Mouse (Mus musculus) forebrain, embryonic 15.5 days (tissue): ENCODE measurements at regions not wholly inside any gene's neighbourhood (a gene's known extent, or its start where the extent isn't known, plus 50 kb on each side); places are given as distances from the start of the nearest gene placed in this dataset.

ENCODE experiments used
- ATAC-seq: fragments of 200-750 bp; cut with Nextera tagmentation; replicated peaks from 2 replicates; pipeline ENCODE4 v1.8.0; 2017; ENCODE audit warnings: mild to moderate bottlenecking, moderate TSS enrichment, moderate library complexity
- H3K27ac ChIP-seq: fragments of 300-500 bp; sonication (generic); replicated peaks from 2 replicates; pipeline ENCODE4 v1.5.1; 2015; ENCODE audit warnings: mild to moderate bottlenecking, inconsistent platforms
- H3K27me3 ChIP-seq: fragments of 300-500 bp; sonication (generic); 2 replicates; pipeline ENCODE4 v1.6.1; 2015; ENCODE audit warnings: inconsistent platforms
- H3K36me3 ChIP-seq: fragments of 300-500 bp; sonication (generic); 2 replicates; pipeline ENCODE4 v1.6.1; 2015; ENCODE audit warnings: mild to moderate bottlenecking, inconsistent platforms
- H3K4me1 ChIP-seq: fragments of 300-500 bp; sonication (generic); 2 replicates; pipeline ENCODE4 v1.6.1; 2015; ENCODE audit warnings: inconsistent platforms
- H3K4me2 ChIP-seq: fragments of 300-500 bp; sonication (generic); replicated peaks from 2 replicates; pipeline ENCODE4 v1.6.1; 2015; ENCODE audit warnings: mild to moderate bottlenecking, inconsistent platforms
- H3K4me3 ChIP-seq: fragments of 300-500 bp; sonication (generic); 2 replicates; pipeline ENCODE4 v1.5.1; 2015; ENCODE audit warnings: mild to moderate bottlenecking, inconsistent platforms
- H3K9ac ChIP-seq: fragments of 300-500 bp; sonication (generic); replicated peaks from 2 replicates; pipeline ENCODE4 v1.6.1; 2015; ENCODE audit warnings: mild to moderate bottlenecking, inconsistent platforms
- H3K9me3 ChIP-seq: fragments of 300-500 bp; sonication (generic); 2 replicates; pipeline ENCODE4 v1.6.1; 2016; ENCODE audit warnings: inconsistent platforms
- WGBS: fragments of 180-500 bp; shearing (Covaris S2); methylation state at CpG from one replicate; pipeline ENCODE4 v1.1.7; 2015; ENCODE audit warnings: mixed read lengths; 5-methylcytosine and 5-hydroxymethylcytosine counted together

- no peak overlapping the region for H3K9ac ChIP-seq
- no peaks in the 10 kb centered on the region for H3K9me3 ChIP-seq
- no peak overlapping the region for H3K4me2 ChIP-seq
- H3K36me3 ChIP-seq, result no peaks in the 10 kb centered on the region
- H3K4me1 ChIP-seq, result no peaks in the 10 kb centered on the region
- no peak for ATAC-seq
- no peaks in the 10 kb centered on the region for H3K27me3 ChIP-seq
- H3K4me3 ChIP-seq, result no peak overlapping the region
- no peak overlapping the region for H3K27ac ChIP-seq
- whole genome bisulfite sequencing, result 75% methylated on average over 2 of the region's 2 CpGs
Measured at GRCm38 (mm10) chr9:103925486-103925885, 76.9 kb upstream of the Nphp3 start.

GRCm38 (mm10) chr9:103928744-103929527 lies 73.4 kb upstream of the Nphp3 start:
- no peak for ATAC-seq
- WGBS, result 65% methylated on average over 8 of the region's 8 CpGs
- Histone ChIP-seq H3K36me3 (no peaks in the 10 kb centered on the region), H3K4me1 (no peaks in the 10 kb centered on the region), H3K27me3 (no peaks in the 10 kb centered on the region), H3K4me2 (no peak overlapping the region), H3K27ac (no peak overlapping the region), H3K4me3 (no peak overlapping the region), H3K9me3 (no peaks in the 10 kb centered on the region), H3K9ac (no peak overlapping the region)

GRCm38 (mm10) chr9:103938070-103938469 lies 64.3 kb upstream of the Nphp3 start:
- H3K4me3 ChIP-seq, result no peak overlapping the region
- no peaks in the 10 kb centered on the region for H3K9me3 ChIP-seq
- WGBS, result 83% methylated on average over 5 of the region's 5 CpGs
- no peaks in the 10 kb centered on the region for H3K36me3 ChIP-seq
- no peak overlapping the region for H3K27ac ChIP-seq
- H3K27me3 ChIP-seq, result no peaks in the 10 kb centered on the region
- ATAC-seq, result no peak
- H3K4me1 ChIP-seq, result no peaks in the 10 kb centered on the region
- no peak overlapping the region for H3K9ac ChIP-seq
- no peak overlapping the region for H3K4me2 ChIP-seq

- WGBS, result 76% methylated on average over 8 of the region's 8 CpGs
- Histone ChIP-seq H3K4me2 (no peak overlapping the region), H3K9me3 (no peaks in the 10 kb centered on the region), H3K4me1 (no peaks in the 10 kb centered on the region), H3K27ac (no peak overlapping the region), H3K27me3 (no peaks in the 10 kb centered on the region), H3K4me3 (no peak overlapping the region), H3K36me3 (no peaks in the 10 kb centered on the region), H3K9ac (no peak overlapping the region)
- ATAC-seq, result no peak
Measured at GRCm38 (mm10) chr9:103940010-103940409, 62.3 kb upstream of the Nphp3 start.

- Histone ChIP-seq H3K9ac (no peak overlapping the region), H3K27ac (no peak overlapping the region), H3K4me3 (no peak overlapping the region), H3K27me3 (no peaks in the 10 kb centered on the region), H3K9me3 (no peaks in the 10 kb centered on the region), H3K4me1 (no peaks in the 10 kb centered on the region), H3K4me2 (no peak overlapping the region), H3K36me3 (no peaks in the 10 kb centered on the region)
- WGBS, result 90% methylated on average over 6 of the region's 6 CpGs
- ATAC-seq, result no peak
Measured at GRCm38 (mm10) chr9:103940506-103940905, 61.8 kb upstream of the Nphp3 start.

GRCm38 (mm10) chr9:103941176-103941900 lies 61.0 kb upstream of the Nphp3 start:
- no peak overlapping the region for H3K27ac ChIP-seq
- no peak overlapping the region for H3K4me2 ChIP-seq
- no peaks in the 10 kb centered on the region for H3K9me3 ChIP-seq
- H3K9ac ChIP-seq, result no peak overlapping the region
- H3K4me1 ChIP-seq, result no peaks in the 10 kb centered on the region
- no peak overlapping the region for H3K4me3 ChIP-seq
- 76% methylated on average over 20 of the region's 20 CpGs for WGBS
- no peak for ATAC-seq
- no peaks in the 10 kb centered on the region for H3K36me3 ChIP-seq
- H3K27me3 ChIP-seq, result no peaks in the 10 kb centered on the region

- H3K4me2 ChIP-seq, result no peak overlapping the region
- no peak for ATAC-seq
- no peaks in the 10 kb centered on the region for H3K9me3 ChIP-seq
- no peaks in the 10 kb centered on the region for H3K4me1 ChIP-seq
- H3K9ac ChIP-seq, result no peak overlapping the region
- no peaks in the 10 kb centered on the region for H3K27me3 ChIP-seq
- no peak overlapping the region for H3K4me3 ChIP-seq
- no peak overlapping the region for H3K27ac ChIP-seq
- H3K36me3 ChIP-seq, result no peaks in the 10 kb centered on the region
- 92% methylated on average over 11 of the region's 11 CpGs for WGBS
Measured at GRCm38 (mm10) chr9:103941901-103942260, 60.5 kb upstream of the Nphp3 start.

GRCm38 (mm10) chr9:103945406-103945805 lies 56.9 kb upstream of the Nphp3 start:
- Histone ChIP-seq H3K27me3 (no peaks in the 10 kb centered on the region), H3K4me2 (no peak overlapping the region), H3K36me3 (no peaks in the 10 kb centered on the region), H3K9me3 (no peaks in the 10 kb centered on the region), H3K4me1 (no peaks in the 10 kb centered on the region), H3K27ac (no peak overlapping the region), H3K9ac (no peak overlapping the region), H3K4me3 (no peak overlapping the region)
- 86% methylated on average over 11 of the region's 11 CpGs for WGBS
- no peak for ATAC-seq

GRCm38 (mm10) chr9:103951799-103952198 lies 50.5 kb upstream of the Nphp3 start:
- 94% methylated on average over 8 of the region's 8 CpGs for WGBS
- no peak overlapping the region for H3K27ac ChIP-seq
- no peak overlapping the region for H3K9ac ChIP-seq
- H3K27me3 ChIP-seq, result no peaks in the 10 kb centered on the region
- H3K4me2 ChIP-seq, result no peak overlapping the region
- no peak for ATAC-seq
- no peaks in the 10 kb centered on the region for H3K4me1 ChIP-seq
- no peak overlapping the region for H3K4me3 ChIP-seq
- no peaks in the 10 kb centered on the region for H3K9me3 ChIP-seq
- H3K36me3 ChIP-seq, result no peaks in the 10 kb centered on the region
